ENCODE assay signal across 14 mouse cellular contexts in genomic region chr15:25828464-25828863, GRCm38 (mm10). TPM values are rescaled to one million over a fixed set of nuclear protein-coding genes. Genes with fewer than 3 reads are reported as not detected.
DNase-seq lines count a peak whose midpoint lies in the region; ATAC-seq and TF ChIP-seq lines count a peak whose summit lies in the region.
"Had no signal": no experiment of that assay in that cellular context is flagged by ENCODE, and none has a peak within 500 bp of the region (broad histone marks: within the 10 kb centered on the region; RNA-seq: fewer than 3 reads in every experiment).

No protein-coding gene starts in this region.

- 60% methylated on average over 10 of the region's 10 CpGs for WGBS in lung, postnatal 0 days
- WGBS in midbrain, embryonic 13.5 days = 79% methylated on average over 10 of the region's 10 CpGs

- ATAC-seq in lung, postnatal 0 days = peak; percentile 49
- ATAC-seq in activated CD4-positive, CD25-positive, alpha-beta regulatory T cell, adult 4 months = peak; percentile 83
- peak; percentile 79 for ATAC-seq in megakaryocyte, adult 5-6 weeks (ENCODE audit: poor library complexity, severe bottlenecking)
- no peak for ATAC-seq in midbrain, embryonic 13.5 days

- no peaks in the 10 kb centered on the region for H3K36me3 ChIP-seq in lung, postnatal 0 days (ENCODE audit: insufficient read depth, low read length)
- H3K36me3 ChIP-seq in splenic B cell, adult 2 months (ENCODE audit: control insufficient read depth, insufficient read depth, low read length, poor library complexity, severe bottlenecking) = no peaks in the 10 kb centered on the region
- H3K36me3 ChIP-seq in midbrain, embryonic 13.5 days = no peaks in the 10 kb centered on the region
- H3K36me3 ChIP-seq: G1E; hindbrain, embryonic 10.5 days; midbrain, embryonic 12.5 days had no signal

- no peak overlapping the region for H3K4me3 ChIP-seq in lung, postnatal 0 days (ENCODE audit: low read depth, low read length)
- no peak overlapping the region for H3K4me3 ChIP-seq in midbrain, embryonic 13.5 days (replicated peaks)
- H3K4me3 ChIP-seq: hindbrain, embryonic 10.5 days; midbrain, embryonic 12.5 days had no signal

- no peak overlapping the region for H3K27ac ChIP-seq in lung, postnatal 0 days (ENCODE audit: low read length)
- no peak overlapping the region for H3K27ac ChIP-seq in midbrain, embryonic 13.5 days
- H3K27ac ChIP-seq: hindbrain, embryonic 10.5 days; midbrain, embryonic 12.5 days had no signal

- H3K9me3 ChIP-seq in lung, postnatal 0 days (ENCODE audit: low read length) = no peaks in the 10 kb centered on the region
- no peaks in the 10 kb centered on the region for H3K9me3 ChIP-seq in midbrain, embryonic 13.5 days
- H3K9me3 ChIP-seq: hindbrain, embryonic 10.5 days; midbrain, embryonic 12.5 days had no signal

- TF ChIP-seq EP300 in lung, postnatal 0 days (IDR thresholded peaks at IDR 0.05) = no peak

- TF ChIP-seq CTCF in lung, postnatal 0 days (IDR thresholded peaks at IDR 0.05) = no peak

- H3K27me3 ChIP-seq in lung, postnatal 0 days (replicated peaks; ENCODE audit: insufficient read depth, low read length) = no peaks in the 10 kb centered on the region
- H3K27me3 ChIP-seq in splenic B cell, adult 2 months (ENCODE audit: control insufficient read depth, insufficient read depth, low read length, poor library complexity, severe bottlenecking) = no peaks in the 10 kb centered on the region
- no peaks in the 10 kb centered on the region for H3K27me3 ChIP-seq in midbrain, embryonic 13.5 days
- H3K27me3 ChIP-seq: midbrain, embryonic 12.5 days had no signal

- peak; percentile 63 for DNase-seq in lung, postnatal 0 days (ENCODE audit: low spot score)
- no peak for DNase-seq in lung, postnatal 4 days
- peak; percentile 92 for DNase-seq in splenic B cell, adult 2 months (ENCODE audit: low read depth, low spot score)
- no peak for DNase-seq in retina, postnatal 1 day
- no peak for DNase-seq in kidney, adult 9 months
- DNase-seq: adrenal gland, postnatal 14 days; gastrocnemius, postnatal 10 days; kidney, postnatal 25 days had no signal

- no peaks in the 10 kb centered on the region for H3K4me1 ChIP-seq in lung, postnatal 0 days (ENCODE audit: insufficient read depth, low read depth, low read length)
- H3K4me1 ChIP-seq in midbrain, embryonic 13.5 days (replicated peaks) = no peaks in the 10 kb centered on the region
- H3K4me1 ChIP-seq: hindbrain, embryonic 10.5 days; midbrain, embryonic 12.5 days had no signal

- H3K9ac ChIP-seq in lung, postnatal 0 days (replicated peaks; ENCODE audit: low read depth) = no peak overlapping the region
- no peak overlapping the region for H3K9ac ChIP-seq in midbrain, embryonic 13.5 days (replicated peaks)
- H3K9ac ChIP-seq: midbrain, embryonic 12.5 days had no signal

- no peak overlapping the region for H3K4me2 ChIP-seq in lung, postnatal 0 days (replicated peaks; ENCODE audit: low read depth, low read length)
- H3K4me2 ChIP-seq in midbrain, embryonic 13.5 days (replicated peaks) = no peak overlapping the region
- H3K4me2 ChIP-seq: midbrain, embryonic 12.5 days had no signal

RNA-seq across cellular contexts. Expression of gene Retreg1, which starts 14.5 kb away (rescaled TPM):
- 36.2 and 36.8 TPM in 2 replicates for polyA plus RNA-seq in lung, postnatal 0 days (2015; fragmentation: Nextera tagmentation; extraction: Ambion mirVana)
- 10 to 100 TPM; 58.2 to 69.6 TPM for polyA plus RNA-seq in activated CD4-positive, CD25-positive, alpha-beta regulatory T cell, adult 4 months (2017; shearing (Covaris generic))
- 26.1 and 26.7 TPM in 2 replicates for total RNA-seq in megakaryocyte, adult 5-6 weeks (2015)
- total RNA-seq in megakaryocyte, adult 5-6 weeks (2017) = 22.3 and 23.1 TPM in 2 replicates
- 6.8 TPM in 2 replicates for polyA plus RNA-seq in midbrain, embryonic 13.5 days (2015; fragmentation: Nextera tagmentation; extraction: Ambion mirVana)
- polyA plus RNA-seq: G1E had no signal

Comparison
In these comparisons a context has a peak if more than half of its experiments do, and no peak if none do; other contexts are left out.
1. DNase-seq: peak in lung, postnatal 0 days (single experiment) and splenic B cell, adult 2 months (single experiment); none in lung, postnatal 4 days (0 of 2), retina, postnatal 1 day (single experiment) and kidney, adult 9 months (single experiment).